Mouse (Mus musculus): ENCODE results near the gene Rab19.
"Not testable (repeated sequence)": the region's sequence is repeated elsewhere in the genome, so short reads cannot be mapped to it uniquely, and the experiment has no call there.

GRCm38 (mm10) chr6:39359207-39359606, 21.8 kb upstream of the Rab19 start:
- TF ChIP-seq CTCF, EP300 (IDR thresholded peaks at IDR 0.05): not testable (repeated sequence)
